Mouse (Mus musculus) spleen, postnatal 36 days (tissue): ENCODE data around the gene Vav1.

Experiments
- DNase-seq, 2 experiments: peaks; one replicate each; pipeline ENCODE4 v3.0.0; 2022; ENCODE audit warnings: low spot score in 2 of 2, mixed read lengths in 1 of 2

The Vav1 gene

GRCm38 (mm10) chr17:57335673-57336303, 56.9 kb downstream of the Vav1 start:
- DNase-seq: peak; percentile 80 to 85

GRCm38 (mm10) chr17:57337996-57338395, 59.1 kb downstream of the Vav1 start:
- DNase-seq: peak in 1 of 2 experiments; percentile 28

GRCm38 (mm10) chr17:57339298-57339697, 60.4 kb downstream of the Vav1 start:
- no peak for DNase-seq

GRCm38 (mm10) chr17:57341568-57341967, 62.7 kb downstream of the Vav1 start:
- DNase-seq: no peak

- DNase-seq: peak; percentile 73 to 79
These were observed 65.3 kb downstream of the Vav1 start for GRCm38 (mm10) chr17:57344029-57344707.

GRCm38 (mm10) chr17:57347017-57347416, 68.1 kb downstream of the Vav1 start:
- DNase-seq: peak; percentile 82 to 84

GRCm38 (mm10) chr17:57347781-57348180, 68.9 kb downstream of the Vav1 start:
- DNase-seq: no peak

GRCm38 (mm10) chr17:57349067-57349466, 70.2 kb downstream of the Vav1 start:
- peak; percentile 88 to 89 for DNase-seq

- no peak for DNase-seq
These were observed 71.3 kb downstream of the Vav1 start for GRCm38 (mm10) chr17:57350212-57350611.

- DNase-seq: no peak
These were observed 72.2 kb downstream of the Vav1 start for GRCm38 (mm10) chr17:57351107-57351506.

GRCm38 (mm10) chr17:57358441-57358840, 79.5 kb downstream of the Vav1 start, which contains the start of gene Adgre1:
TSS of gene Adgre1 (plus strand) at chr17:57358691.
- no peak for DNase-seq

GRCm38 (mm10) chr17:57359485-57360241, 80.8 kb downstream of the Vav1 start:
- DNase-seq: no peak
